Mouse (Mus musculus) stomach, embryonic 14.5 days (tissue): ENCODE results near the gene Ntn4. TPM values are rescaled to one million over a fixed set of nuclear protein-coding genes. Genes with fewer than 3 reads are reported as not detected.

ENCODE experiments used
- ATAC-seq: fragments of 200-750 bp; cut with Nextera tagmentation; 2 replicates; pipeline ENCODE4 v1.8.0; 2017; ENCODE audit warnings: low read depth, moderate TSS enrichment; ENCODE audit not compliant: insufficient number of reproducible peaks, insufficient read depth, low FRiP score
- H3K27ac ChIP-seq: fragments of 300-500 bp; sonication (generic); 2 replicates; pipeline ENCODE4 v1.5.1; 2014; ENCODE audit warnings: mild to moderate bottlenecking, low read length, moderate library complexity, mixed read lengths
- H3K27me3 ChIP-seq: fragments of 300-500 bp; sonication (generic); 2 replicates; pipeline ENCODE4 v1.6.1; 2014; ENCODE audit warnings: low read length, control low read depth, mixed read lengths; ENCODE audit not compliant: control insufficient read depth, insufficient read depth
- H3K36me3 ChIP-seq: fragments of 300-500 bp; sonication (generic); 2 replicates; pipeline ENCODE4 v1.6.1; 2014; ENCODE audit warnings: mild to moderate bottlenecking, control low read depth, low read length, moderate library complexity, mixed read lengths; ENCODE audit not compliant: control insufficient read depth, insufficient read depth
- H3K4me1 ChIP-seq: fragments of 300-500 bp; sonication (generic); 2 replicates; pipeline ENCODE4 v1.6.1; 2014; ENCODE audit warnings: low read length, control low read depth, mixed read lengths; ENCODE audit not compliant: control insufficient read depth, insufficient read depth
- H3K4me2 ChIP-seq: fragments of 300-500 bp; sonication (generic); replicated peaks from 2 replicates; pipeline ENCODE4 v1.6.1; 2014; ENCODE audit warnings: low read depth, low read length, control low read depth
- H3K4me3 ChIP-seq: fragments of 300-500 bp; sonication (generic); 2 replicates; pipeline ENCODE4 v1.5.1; 2014; ENCODE audit warnings: low read depth, low read length, control low read depth
- H3K9ac ChIP-seq: fragments of 300-500 bp; sonication (generic); replicated peaks from 2 replicates; pipeline ENCODE4 v1.6.1; 2014; ENCODE audit warnings: low read depth, mild to moderate bottlenecking, control low read depth, low read length, moderate library complexity, mixed read lengths
- H3K9me3 ChIP-seq: fragments of 300-500 bp; sonication (generic); 2 replicates; pipeline ENCODE4 v1.6.1; 2016; ENCODE audit warnings: low read depth, low read length, control low read depth; ENCODE audit not compliant: control insufficient read depth
- WGBS: fragments of 180-500 bp; shearing (Covaris S2); extraction: QIAGEN DNeasy Blood & Tissue Kit; methylation state at CpG from one replicate; pipeline ENCODE4 v1.1.7; 2014; 5-methylcytosine and 5-hydroxymethylcytosine counted together
- polyA plus RNA-seq: library from polyadenylated mRNA; unstranded; fragments of >200 nt; fragmentation: Nextera tagmentation; extraction: Ambion mirVana; gene quantifications from 2 replicates; pipeline ENCODE4 v1.2.1, GENCODE M21; 2014

Gene Ntn4
- polyA plus RNA-seq, 1 experiment from 2014 or later, result 0.62 TPM

- Histone ChIP-seq H3K4me2 (no peak overlapping the region), H3K4me3 (no peak overlapping the region), H3K27me3 (no peaks in the 10 kb centered on the region), H3K36me3 (no peaks in the 10 kb centered on the region), H3K4me1 (no peaks in the 10 kb centered on the region), H3K9ac (no peak overlapping the region), H3K9me3 (no peaks in the 10 kb centered on the region), H3K27ac (no peak overlapping the region)
- 64% methylated on average over 15 of the region's 15 CpGs for WGBS
- no peak for ATAC-seq
Measured at GRCm38 (mm10) chr10:93783216-93784013, 142.9 kb downstream of the Ntn4 start.

Other genes with a start within 250 kb of the Ntn4 start
- 212 and 220 TPM in 2 replicates for gene Lta4h, start 187.3 kb upstream of the Ntn4 start, polyA plus RNA-seq
- gene Hal, start 151.9 kb upstream of the Ntn4 start, polyA plus RNA-seq, result 2.1 and 2.3 TPM in 2 replicates
- 0.77 and 0.94 TPM in 2 replicates for gene Amdhd1, start 100.6 kb upstream of the Ntn4 start, polyA plus RNA-seq
- gene Ccdc38, start 100.0 kb upstream of the Ntn4 start, polyA plus RNA-seq, result 0.80 and 2.6 TPM in 2 replicates
- 131 and 146 TPM in 2 replicates for gene Snrpf, start 51.0 kb upstream of the Ntn4 start, polyA plus RNA-seq
- 0.27 and 0.61 TPM in 2 replicates for gene Usp44, start 190.9 kb downstream of the Ntn4 start, polyA plus RNA-seq